Mouse (Mus musculus): Measurements from ENCODE around the gene Zfp710. TPM values are rescaled to one million over a fixed set of nuclear protein-coding genes. Genes with fewer than 3 reads are reported as not detected.
"Not testable (repeated sequence)": the region's sequence is repeated elsewhere in the genome, so short reads cannot be mapped to it uniquely, and the experiment has no call there.

Zfp710 gene
- polyA plus RNA-seq, 1 experiment from 2014 or later: 19.4 TPM

DNA sequence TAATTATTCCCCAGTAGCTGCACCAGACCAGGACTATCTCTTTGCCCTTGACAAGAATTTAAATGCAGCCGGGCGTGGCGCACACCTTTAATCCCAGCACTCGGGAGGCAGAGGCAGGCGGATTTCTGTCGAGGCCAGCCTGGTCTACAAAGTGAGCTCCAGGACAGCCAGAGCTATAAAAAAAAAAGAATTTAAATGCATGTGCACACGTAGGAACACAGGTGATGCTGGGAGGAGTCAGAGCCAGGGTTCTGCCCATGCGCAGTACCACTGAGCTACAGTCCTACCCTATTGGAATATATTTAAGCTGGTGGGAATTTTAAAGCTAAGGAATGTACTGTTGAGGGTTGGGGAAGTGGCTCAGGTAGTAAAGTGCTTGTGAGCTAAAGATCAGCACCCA is 6.4 kb downstream of the Zfp710 start:
- H3K4me1 ChIP-seq: peaks cover 69% of the 10 kb centered on the region
- peaks cover 6% of the 10 kb centered on the region for H3K36me3 ChIP-seq
- WGBS: 95% methylated on average over 8 of the region's 8 CpGs
- H3K9me3 ChIP-seq (replicated peaks): no peaks in the 10 kb centered on the region
- no peak for DNase-seq (ENCODE audit: low spot score)
- H3K4me3 ChIP-seq: no peak overlapping the region
- H3K27ac ChIP-seq: no peak overlapping the region
- no peaks in the 10 kb centered on the region for H3K27me3 ChIP-seq (ENCODE audit: low read depth, poor library complexity, severe bottlenecking)

DNA sequence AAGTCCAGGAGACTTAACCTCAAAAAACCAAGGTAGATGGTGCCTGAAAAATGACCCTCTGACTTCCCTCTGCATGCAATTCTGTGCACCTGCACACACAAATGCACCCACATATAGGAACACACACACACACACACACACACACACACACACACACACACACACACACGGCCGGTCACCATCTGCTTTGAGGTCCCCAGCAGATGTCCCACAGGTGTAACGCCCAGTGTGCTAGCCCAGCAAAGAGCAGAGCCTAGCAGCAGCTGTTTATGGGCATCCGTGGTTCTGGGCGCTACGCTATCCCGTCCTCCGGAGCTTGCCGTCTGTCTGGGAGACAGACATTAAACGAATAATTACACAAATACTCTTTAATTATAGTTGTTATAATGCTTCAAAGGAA is 6.9 kb downstream of the Zfp710 start:
- H3K27ac ChIP-seq: no peak overlapping the region
- H3K36me3 ChIP-seq: peaks cover 6% of the 10 kb centered on the region
- WGBS: 47% methylated on average over 10 of the region's 10 CpGs
- DNase-seq (ENCODE audit: low spot score): no peak
- no peaks in the 10 kb centered on the region for H3K27me3 ChIP-seq (ENCODE audit: low read depth, poor library complexity, severe bottlenecking)
- no peaks in the 10 kb centered on the region for H3K9me3 ChIP-seq (replicated peaks)
- no peak overlapping the region for H3K4me3 ChIP-seq
- H3K4me1 ChIP-seq: peaks cover 70% of the 10 kb centered on the region

DNA sequence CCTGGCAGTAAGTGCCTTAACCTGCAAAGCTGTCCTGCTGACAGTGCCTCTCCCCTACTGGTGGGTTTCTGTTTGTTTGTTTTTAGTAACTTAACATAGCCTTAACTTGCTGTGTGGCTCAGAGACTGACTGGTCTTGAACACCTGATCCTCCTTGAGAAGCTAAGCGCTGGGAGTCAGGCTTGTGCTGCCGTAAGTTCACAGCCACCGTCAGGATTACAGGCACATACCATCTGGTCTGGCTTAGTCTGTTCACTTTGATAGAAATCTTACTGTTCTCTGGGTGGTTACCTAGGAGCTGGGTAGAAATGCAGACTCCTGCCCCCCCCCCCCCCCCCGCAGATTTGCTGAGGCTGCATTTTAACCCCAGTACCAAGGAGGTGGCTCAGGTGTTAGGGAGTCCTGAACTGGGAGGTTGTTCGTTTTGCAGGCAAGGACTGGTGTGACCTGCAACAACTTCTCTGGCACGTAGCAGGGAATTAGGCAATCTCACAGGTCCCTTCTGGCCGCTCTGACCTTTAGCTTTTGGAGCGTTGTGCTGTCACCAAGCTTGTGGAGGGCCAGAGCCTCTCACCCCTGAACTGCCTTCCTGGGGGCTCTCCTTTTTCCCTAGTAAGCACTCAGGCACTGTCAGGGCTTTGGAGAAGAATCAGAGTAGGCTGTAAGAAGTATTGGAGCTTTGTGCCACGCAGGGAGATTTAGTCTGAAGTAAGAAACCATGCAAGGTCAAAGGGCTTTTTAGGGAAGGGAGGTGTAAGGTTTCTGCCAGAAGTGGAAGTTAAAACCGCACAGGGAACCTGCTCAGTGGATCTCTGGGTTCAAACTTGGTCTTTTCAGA is 7.8 kb downstream of the Zfp710 start:
- no peak overlapping the region for H3K4me3 ChIP-seq
- H3K27ac ChIP-seq: peak overlapping the region; percentile 43; the same call in 1 of the 2 replicates
- WGBS: 32% methylated on average over 10 of the region's 10 CpGs
- no peaks in the 10 kb centered on the region for H3K9me3 ChIP-seq (replicated peaks)
- peaks cover 71% of the 10 kb centered on the region for H3K4me1 ChIP-seq
- H3K27me3 ChIP-seq (ENCODE audit: low read depth, poor library complexity, severe bottlenecking): no peaks in the 10 kb centered on the region
- DNase-seq (ENCODE audit: low spot score): no peak
- H3K36me3 ChIP-seq: peaks cover 6% of the 10 kb centered on the region

DNA sequence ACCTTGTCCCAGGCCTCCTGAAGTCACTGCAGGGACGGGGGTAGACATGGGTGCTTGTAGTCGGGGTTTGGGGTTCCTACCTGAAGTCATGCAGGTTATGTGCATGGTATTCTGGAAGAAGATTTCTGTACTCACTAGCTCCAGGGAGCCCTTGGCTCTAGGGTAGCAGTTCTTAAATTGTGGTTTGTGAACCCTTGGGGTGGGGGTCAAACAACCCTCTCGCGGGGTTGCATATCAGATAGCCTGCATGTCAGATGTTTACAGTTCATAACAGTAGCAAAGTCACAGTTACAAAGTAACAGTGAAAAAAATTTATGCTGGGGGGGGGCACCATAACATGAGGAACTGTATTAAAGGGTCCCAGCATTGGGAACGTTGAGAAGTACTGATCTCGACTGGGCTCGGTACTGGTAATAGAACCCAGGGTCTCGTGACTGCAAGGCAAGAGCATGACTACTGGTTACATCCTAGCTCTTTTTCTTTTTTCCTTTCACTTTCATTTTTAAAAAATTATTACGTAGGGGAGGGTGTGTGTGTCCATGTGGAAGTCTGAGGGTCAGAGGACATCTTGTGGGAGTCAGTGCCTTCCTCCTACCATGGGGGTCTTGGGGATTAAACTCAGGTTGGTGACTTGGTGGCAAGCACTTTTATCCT is 8.6 kb downstream of the Zfp710 start:
- Histone ChIP-seq H3K27ac (no peak overlapping the region), H3K27me3 (ENCODE audit: low read depth, poor library complexity, severe bottlenecking) (no peaks in the 10 kb centered on the region), H3K4me1 (peaks cover 64% of the 10 kb centered on the region), H3K4me3 (no peak overlapping the region), H3K9me3 (replicated peaks) (no peaks in the 10 kb centered on the region), H3K36me3 (peaks cover 6% of the 10 kb centered on the region)
- DNase-seq (ENCODE audit: low spot score): no peak
- 86% methylated on average over 9 of the region's 9 CpGs for WGBS

DNA sequence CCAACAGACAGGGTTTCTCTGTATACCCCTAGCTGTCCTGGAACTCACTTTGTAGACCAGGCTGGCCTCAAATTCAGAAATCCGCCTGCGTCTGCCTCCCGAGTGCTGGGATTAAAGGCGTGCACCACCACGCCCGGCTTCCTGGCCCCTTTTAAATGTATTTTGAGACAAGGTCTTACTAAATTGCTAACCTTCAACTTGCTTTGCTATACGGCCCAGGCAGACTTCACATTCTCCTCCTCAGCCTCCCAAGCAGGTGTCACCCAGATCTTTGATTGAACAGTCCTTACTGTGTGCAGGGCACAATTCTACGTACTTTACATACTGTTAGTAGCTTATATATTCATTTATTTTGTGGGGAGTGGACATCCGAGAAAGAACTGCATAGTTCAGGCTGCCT is 9.2 kb downstream of the Zfp710 start:
- peaks cover 6% of the 10 kb centered on the region for H3K36me3 ChIP-seq
- H3K9me3 ChIP-seq (replicated peaks): no peaks in the 10 kb centered on the region

DNA sequence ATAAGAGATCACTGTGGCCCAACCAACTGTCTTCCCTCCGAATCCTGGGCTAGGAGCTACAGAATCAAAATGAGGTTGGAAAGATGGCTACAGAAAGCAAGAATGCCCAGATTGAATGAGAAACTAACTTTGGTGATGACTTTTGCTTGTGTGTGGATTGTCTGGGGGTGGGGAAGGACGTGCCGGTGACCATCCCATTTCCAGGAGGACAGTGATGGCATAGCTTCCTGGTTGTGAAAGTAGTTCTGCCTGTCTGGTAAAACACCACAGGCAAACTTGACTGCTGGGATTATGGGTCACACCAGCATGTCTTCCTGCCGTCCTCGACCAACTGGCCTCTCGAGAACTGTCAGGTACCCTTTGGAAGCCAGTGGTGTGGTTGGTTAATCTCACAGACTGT is 10.5 kb downstream of the Zfp710 start:
- WGBS: 59% methylated on average over 6 of the region's 6 CpGs

More for the DNA sequence above, 9.2 kb downstream of the Zfp710 start:
- no peak for DNase-seq (ENCODE audit: low spot score)
- peaks cover 59% of the 10 kb centered on the region for H3K4me1 ChIP-seq
- no peaks in the 10 kb centered on the region for H3K27me3 ChIP-seq (ENCODE audit: low read depth, poor library complexity, severe bottlenecking)
- H3K27ac ChIP-seq: no peak overlapping the region
- H3K4me3 ChIP-seq: no peak overlapping the region
- WGBS: 77% methylated on average over 9 of the region's 9 CpGs

DNA sequence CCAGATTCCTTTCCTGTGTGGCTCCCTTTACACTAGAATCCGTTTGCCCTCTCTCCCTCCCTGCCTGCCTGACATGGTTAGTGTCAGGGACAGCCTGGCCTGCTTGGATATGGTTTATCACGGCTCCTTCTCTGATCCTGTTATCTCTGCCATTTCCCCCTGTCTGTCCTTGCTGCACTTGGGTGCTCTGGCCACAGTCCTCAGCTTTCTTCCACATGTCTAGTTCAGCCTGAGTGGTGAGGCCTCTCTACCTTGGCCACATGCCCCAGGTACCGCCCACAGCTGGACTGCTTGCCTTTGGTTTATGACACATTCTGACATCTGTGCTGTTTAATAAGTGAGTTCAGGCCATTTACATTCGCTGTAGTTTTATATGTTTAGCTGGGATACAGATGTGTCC is 11.1 kb downstream of the Zfp710 start:
- Histone ChIP-seq H3K4me1 (peaks cover 58% of the 10 kb centered on the region), H3K27ac (peak overlapping the region; percentile 37), H3K27me3 (ENCODE audit: low read depth, poor library complexity, severe bottlenecking) (no peaks in the 10 kb centered on the region), H3K9me3 (replicated peaks) (no peaks in the 10 kb centered on the region), H3K4me3 (no peak overlapping the region), H3K36me3 (peaks cover 5% of the 10 kb centered on the region)
- no peak for DNase-seq (ENCODE audit: low spot score)
- 49% methylated on average over 4 of the region's 4 CpGs for WGBS

More for the DNA sequence above, 10.5 kb downstream of the Zfp710 start:
- Histone ChIP-seq H3K4me3 (no peak overlapping the region), H3K4me1 (peaks cover 59% of the 10 kb centered on the region), H3K27me3 (ENCODE audit: low read depth, poor library complexity, severe bottlenecking) (no peaks in the 10 kb centered on the region), H3K9me3 (replicated peaks) (no peaks in the 10 kb centered on the region), H3K27ac (peak overlapping the region; percentile 37; the same call in 1 of the 2 replicates), H3K36me3 (peaks cover 6% of the 10 kb centered on the region)
- DNase-seq (ENCODE audit: low spot score): no peak

DNA sequence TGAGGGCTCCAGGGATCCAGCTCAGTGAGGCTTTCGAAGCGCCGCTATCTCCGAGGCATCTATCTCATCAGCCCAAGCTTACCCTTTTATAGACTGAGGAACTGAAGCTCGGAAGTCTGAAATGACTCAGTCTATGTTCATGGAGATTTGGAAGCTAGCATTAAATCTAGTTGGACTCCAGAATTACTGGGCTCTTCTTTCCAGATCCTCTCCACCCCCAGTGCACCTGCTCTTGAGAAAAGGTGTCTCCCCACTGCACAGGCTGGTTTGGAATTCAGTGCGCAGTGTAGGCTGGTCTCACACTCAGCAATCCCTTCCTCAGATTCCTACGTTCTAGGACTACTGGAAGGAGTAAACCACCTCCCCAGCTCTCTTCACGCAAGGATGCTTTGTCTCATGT is 15.1 kb downstream of the Zfp710 start:
- H3K27me3 ChIP-seq (ENCODE audit: low read depth, poor library complexity, severe bottlenecking): no peaks in the 10 kb centered on the region
- H3K27ac ChIP-seq: no peak overlapping the region
- no peak overlapping the region for H3K4me3 ChIP-seq
- H3K9me3 ChIP-seq (replicated peaks): no peaks in the 10 kb centered on the region
- H3K4me1 ChIP-seq: peaks cover 21% of the 10 kb centered on the region
- peaks cover 13% of the 10 kb centered on the region; the same call in 1 of the 2 replicates for H3K36me3 ChIP-seq
- DNase-seq (ENCODE audit: low spot score): no peak
- whole genome bisulfite sequencing: 92% methylated on average over 8 of the region's 8 CpGs

DNA sequence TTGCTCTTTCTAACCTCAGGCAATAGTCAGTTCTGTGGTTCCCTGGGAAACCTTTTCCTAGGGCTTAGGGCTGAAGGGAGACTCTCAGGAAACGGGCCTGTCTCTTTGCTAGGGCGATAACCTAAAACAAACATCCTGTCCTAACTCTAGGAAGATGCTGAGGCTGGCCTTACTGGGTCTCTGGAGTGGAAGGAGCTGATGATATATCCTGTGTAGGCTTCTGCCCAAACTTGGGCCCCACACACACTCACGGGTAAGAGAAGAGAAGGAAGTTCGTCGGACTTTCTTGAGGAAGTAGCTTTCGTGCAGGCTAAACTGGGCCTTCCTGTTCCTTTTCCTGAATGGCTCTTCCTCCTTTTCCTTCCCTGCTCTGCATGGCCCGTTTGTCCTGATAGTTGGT is 19.6 kb downstream of the Zfp710 start:
- WGBS: 63% methylated on average over 7 of the region's 7 CpGs
- H3K4me1 ChIP-seq: peaks cover 26% of the 10 kb centered on the region; the same call in 1 of the 2 replicates
- H3K9me3 ChIP-seq (replicated peaks): no peaks in the 10 kb centered on the region
- no peak overlapping the region for H3K4me3 ChIP-seq
- H3K36me3 ChIP-seq: peaks cover 13% of the 10 kb centered on the region; the same call in 1 of the 2 replicates
- no peak overlapping the region for H3K27ac ChIP-seq
- no peak for DNase-seq (ENCODE audit: low spot score)
- H3K27me3 ChIP-seq (ENCODE audit: low read depth, poor library complexity, severe bottlenecking): no peaks in the 10 kb centered on the region

DNA sequence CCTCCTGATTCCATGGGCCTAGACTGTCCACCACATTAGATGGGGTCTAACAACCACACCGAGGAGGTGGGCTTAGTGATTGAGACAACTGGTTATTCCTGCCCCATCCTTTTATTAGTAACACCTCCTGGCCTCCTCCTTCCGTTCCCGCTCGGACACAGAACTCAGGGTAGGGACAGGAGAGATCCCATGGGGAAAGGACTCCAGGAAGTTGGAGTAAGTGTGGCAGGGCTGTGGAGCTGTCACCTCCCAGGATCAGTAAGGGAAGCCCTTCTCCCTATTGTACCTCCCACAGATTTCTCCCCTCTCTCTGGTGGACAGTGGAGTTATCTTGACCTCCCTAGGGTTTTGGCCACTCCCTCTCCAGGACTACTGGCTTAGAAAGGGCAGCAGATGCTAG is 22.4 kb downstream of the Zfp710 start:
- Histone ChIP-seq H3K36me3 (peaks cover 2% of the 10 kb centered on the region; the same call in 1 of the 2 replicates), H3K4me3 (no peak overlapping the region), H3K27ac (no peak overlapping the region; the same call in 1 of the 2 replicates), H3K4me1 (peaks cover 31% of the 10 kb centered on the region; the same call in 1 of the 2 replicates), H3K27me3 (ENCODE audit: low read depth, poor library complexity, severe bottlenecking) (no peaks in the 10 kb centered on the region), H3K9me3 (replicated peaks) (no peaks in the 10 kb centered on the region)
- no peak for DNase-seq (ENCODE audit: low spot score)
- WGBS: 85% methylated on average over 4 of the region's 4 CpGs

DNA sequence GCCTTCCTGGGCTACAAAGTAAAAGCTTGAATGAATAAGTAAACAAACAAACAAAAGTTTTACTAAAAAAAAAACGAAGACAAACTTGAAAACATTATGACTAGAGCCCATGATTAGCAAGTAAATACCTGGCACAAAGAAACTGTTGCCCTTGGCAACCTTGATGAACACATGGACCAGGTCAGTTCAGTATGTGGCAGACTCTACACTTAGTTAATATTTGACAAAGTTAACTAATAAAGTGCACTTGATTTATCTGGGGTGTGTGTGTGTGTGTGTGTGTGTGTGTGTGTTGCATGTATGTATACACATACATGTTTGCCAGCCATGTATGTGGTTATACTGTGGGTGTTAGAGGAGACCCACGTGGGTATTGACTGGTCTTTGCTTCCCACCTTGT is 25.1 kb downstream of the Zfp710 start:
- peaks cover 35% of the 10 kb centered on the region; the same call in 1 of the 2 replicates for H3K4me1 ChIP-seq
- WGBS: 78% methylated on average over 2 of the region's 2 CpGs

DNA sequence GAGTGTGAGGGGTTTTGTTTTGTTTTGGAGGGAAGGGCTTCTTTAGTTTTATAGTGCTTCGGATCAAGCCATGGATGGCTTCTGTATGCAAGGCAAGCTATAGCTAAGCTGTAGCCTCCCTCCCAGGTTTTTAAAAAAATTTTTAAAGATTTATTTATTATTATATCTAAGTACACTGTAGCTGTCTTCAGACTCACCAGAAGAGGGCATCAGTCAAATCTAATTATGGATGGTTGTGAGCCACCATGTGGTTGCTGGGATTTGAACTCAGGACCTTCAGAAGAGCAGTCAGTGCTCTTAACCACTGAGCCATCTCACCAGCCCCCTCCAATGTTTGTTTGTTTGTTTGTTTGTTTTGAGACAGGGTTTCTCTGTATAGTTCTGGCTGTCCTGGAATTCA is 25.8 kb downstream of the Zfp710 start:
- not testable (repeated sequence) for H3K27ac ChIP-seq; H3K27me3 ChIP-seq (ENCODE audit: low read depth, poor library complexity, severe bottlenecking); H3K36me3 ChIP-seq; H3K9me3 ChIP-seq (replicated peaks); H3K4me3 ChIP-seq; DNase-seq (ENCODE audit: low spot score)
- WGBS: 100% methylated on average over 1 of the region's 1 CpGs
- peaks cover 29% of the 10 kb centered on the region; the same call in 1 of the 2 replicates for H3K4me1 ChIP-seq

More for the DNA sequence above, 25.1 kb downstream of the Zfp710 start:
- H3K27ac ChIP-seq: no peak overlapping the region
- no peaks in the 10 kb centered on the region for H3K27me3 ChIP-seq (ENCODE audit: low read depth, poor library complexity, severe bottlenecking)
- H3K4me3 ChIP-seq: no peak overlapping the region
- no peaks in the 10 kb centered on the region for H3K9me3 ChIP-seq (replicated peaks)
- no peak for DNase-seq (ENCODE audit: low spot score)
- H3K36me3 ChIP-seq: peaks cover 8% of the 10 kb centered on the region; the same call in 1 of the 2 replicates

DNA sequence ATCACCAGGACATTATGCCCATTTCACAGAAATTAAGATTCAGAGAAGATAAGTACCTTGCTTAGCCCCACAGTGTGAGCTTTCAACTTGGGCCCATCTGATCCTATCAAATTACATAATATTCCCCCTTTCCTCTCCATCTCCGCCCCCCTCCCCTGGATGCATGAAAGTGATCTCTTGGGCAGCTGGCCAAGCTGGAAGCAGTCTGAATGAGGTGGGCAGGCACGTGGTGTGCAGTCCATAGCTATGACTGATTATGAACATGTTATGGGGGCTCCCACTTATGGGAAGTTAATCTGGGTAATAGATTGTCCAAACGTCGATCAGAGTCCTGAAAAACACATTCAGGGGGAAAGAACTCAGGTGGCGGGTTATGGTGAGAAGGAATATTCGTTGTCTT is 27.2 kb downstream of the Zfp710 start:
- no peaks in the 10 kb centered on the region for H3K9me3 ChIP-seq (replicated peaks)
- 89% methylated on average over 6 of the region's 6 CpGs for WGBS
- no peak overlapping the region for H3K27ac ChIP-seq
- no peaks in the 10 kb centered on the region for H3K27me3 ChIP-seq (ENCODE audit: low read depth, poor library complexity, severe bottlenecking)
- H3K4me3 ChIP-seq: no peak overlapping the region
- DNase-seq (ENCODE audit: low spot score): no peak
- H3K4me1 ChIP-seq: peaks cover 35% of the 10 kb centered on the region
- H3K36me3 ChIP-seq: peaks cover 13% of the 10 kb centered on the region; the same call in 1 of the 2 replicates

Measured in limb, embryonic 10.5 days (tissue).